Mouse (Mus musculus) frontal cortex, postnatal 10 days (tissue): ENCODE data around the gene Erich2.

ENCODE experiments used
- DNase-seq, 2 experiments: peaks; one replicate each; pipeline ENCODE4 v3.0.0; 2022; ENCODE audit warnings: low spot score in 2 of 2, mixed read lengths in 1 of 2

The Erich2 gene

GRCm38 (mm10) chr2:70508496-70508895 is at the start of gene Erich2:
Gene Erich2 (plus strand): TSS chr2:70508819.
- no peak for DNase-seq

DNA sequence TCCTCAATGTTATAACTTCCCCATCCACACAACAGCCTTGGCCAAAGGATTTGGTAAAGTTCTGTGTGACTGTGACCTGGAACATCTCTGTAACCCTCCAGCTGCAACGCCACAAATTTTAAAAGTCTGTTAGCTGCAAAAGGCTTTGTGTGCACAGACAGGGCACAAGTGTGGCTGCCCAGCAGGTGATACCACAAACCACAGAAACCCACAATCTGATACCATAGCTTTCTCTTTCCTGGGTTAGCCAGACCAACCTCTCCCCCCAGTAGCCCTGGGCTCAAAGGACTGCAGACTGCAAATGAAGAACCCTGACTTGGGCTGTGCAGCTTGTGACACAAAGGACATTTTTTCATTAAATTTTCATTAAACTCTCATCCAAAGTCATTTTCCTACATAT is 45.0 kb upstream of the Erich2 start:
- DNase-seq: no peak

- no peak for DNase-seq
Observed at GRCm38 (mm10) chr2:70471136-70471535, 37.5 kb upstream of the Erich2 start.

DNA sequence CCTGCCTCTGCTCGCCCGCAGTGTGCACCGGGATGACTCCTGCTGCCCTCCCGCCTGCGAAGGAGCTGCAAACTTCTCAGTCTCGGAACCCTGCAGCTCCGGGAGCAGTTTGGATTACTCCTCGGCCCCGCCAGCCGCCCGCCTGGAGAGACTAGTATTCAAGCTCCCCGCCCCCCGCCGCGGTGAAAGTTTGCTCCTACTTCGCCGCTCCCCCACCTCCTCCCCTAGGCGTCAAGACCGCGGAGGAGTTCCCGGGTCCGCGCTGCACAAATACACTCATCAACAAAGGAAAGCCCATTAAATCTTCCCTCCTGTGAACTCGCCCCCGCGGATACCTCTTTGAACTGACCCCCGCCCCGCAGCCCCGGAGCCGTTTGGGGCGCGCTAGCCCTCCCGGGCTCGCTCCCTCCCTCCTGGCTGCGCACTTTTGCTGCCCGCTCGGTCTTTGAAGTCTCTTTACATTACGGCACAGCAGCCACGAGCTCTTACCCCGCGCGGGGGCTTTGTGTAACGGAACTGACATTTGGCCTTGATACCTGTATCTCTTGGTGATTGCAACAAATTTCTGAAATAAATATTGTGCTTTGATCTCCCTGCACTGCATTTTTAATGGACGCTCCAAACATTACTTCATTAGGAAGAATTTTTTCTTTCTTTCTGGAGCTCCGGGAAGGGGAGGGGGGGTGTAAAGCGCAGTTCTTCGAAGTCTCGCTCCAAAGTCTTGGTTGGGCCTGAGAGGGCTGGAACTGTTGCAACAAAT is 36.6 kb upstream of the Erich2 start:
- DNase-seq: no peak

DNA sequence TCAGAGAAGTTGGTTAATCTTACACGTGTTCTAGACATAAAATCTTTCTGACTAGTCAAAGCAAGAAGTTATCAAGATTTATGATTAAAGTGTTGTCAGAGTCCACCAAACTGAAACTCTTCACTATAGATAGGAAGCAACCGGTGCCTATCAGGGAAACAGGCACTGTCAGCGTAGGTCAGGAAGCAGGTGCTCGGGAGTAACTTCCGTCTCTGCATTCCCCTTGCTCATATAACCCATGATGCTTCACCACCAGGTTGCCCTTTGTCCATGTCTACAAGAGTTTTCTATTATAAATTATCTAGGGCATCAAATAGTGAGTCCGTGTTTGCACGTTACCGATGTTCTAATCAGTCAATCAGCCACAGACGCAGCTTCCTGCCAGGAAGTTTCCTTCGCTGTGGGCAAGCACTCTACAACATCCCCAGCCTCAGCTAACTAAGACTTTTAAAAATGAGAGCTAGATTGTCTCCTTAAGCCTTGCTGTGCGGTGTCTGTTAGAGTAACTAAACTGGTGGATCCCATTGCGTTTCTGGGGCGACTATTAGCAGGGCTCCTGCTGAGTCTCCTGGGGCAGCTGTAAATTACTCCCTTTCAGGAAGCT is 10.8 kb upstream of the Erich2 start:
- DNase-seq: no peak

DNA sequence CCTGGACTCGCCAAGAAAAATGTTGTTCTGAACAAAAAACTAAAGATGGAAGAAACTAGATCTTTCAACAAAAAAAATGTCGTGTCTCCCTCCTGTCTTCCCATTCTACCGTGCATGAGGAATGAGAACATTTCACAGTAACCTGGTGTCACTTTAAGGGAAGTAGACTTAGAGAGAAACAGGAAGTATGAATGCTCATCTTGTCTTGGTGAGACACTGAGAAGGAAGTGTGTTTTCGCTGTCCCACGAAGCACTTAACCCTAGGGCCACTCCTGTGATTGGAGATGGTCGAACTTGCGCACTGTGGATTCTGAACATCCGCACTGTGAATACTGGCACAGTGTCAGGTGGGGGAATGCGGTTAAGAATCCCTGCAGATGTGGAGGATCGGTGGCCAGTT is 5.2 kb upstream of the Erich2 start:
- DNase-seq: no peak

DNA sequence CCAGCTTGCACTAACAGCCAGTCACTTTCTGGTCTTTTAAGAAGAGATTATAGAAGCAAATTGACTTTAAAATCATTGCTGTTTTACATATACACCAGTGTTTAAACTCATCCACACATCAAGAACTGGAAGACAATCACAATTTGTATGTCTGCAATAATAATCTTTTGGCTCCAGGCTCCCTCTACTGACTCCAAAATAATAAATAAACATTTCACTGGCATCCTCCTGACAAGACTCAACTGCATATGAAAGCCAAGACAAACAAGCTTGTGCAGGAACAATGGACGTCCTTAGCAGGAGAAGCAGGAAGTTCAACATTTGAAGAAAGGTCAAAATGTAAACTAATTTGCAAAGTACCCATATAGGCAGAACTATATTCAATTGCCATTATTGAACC is 3.4 kb upstream of the Erich2 start:
- DNase-seq: no peak

DNA sequence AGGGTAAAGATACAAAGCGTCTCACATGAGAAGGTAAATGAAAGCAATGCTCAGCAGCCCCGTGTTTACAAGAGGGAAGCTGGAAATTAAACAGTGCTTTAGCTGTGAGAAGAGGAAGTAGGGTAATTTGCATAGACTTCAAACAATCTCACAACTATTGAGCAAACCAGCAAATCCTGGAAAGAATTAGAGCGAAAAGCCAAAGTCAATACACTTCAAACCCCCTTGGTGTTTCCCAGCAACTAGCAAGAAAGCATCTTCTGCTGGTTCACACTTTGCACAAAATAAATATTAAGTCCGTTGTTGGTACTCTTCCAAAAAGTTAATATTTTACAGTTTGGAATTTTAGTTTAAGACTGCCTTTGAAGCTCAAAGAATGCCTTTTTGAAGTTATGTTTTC is 2.7 kb upstream of the Erich2 start:
- no peak for DNase-seq

DNA sequence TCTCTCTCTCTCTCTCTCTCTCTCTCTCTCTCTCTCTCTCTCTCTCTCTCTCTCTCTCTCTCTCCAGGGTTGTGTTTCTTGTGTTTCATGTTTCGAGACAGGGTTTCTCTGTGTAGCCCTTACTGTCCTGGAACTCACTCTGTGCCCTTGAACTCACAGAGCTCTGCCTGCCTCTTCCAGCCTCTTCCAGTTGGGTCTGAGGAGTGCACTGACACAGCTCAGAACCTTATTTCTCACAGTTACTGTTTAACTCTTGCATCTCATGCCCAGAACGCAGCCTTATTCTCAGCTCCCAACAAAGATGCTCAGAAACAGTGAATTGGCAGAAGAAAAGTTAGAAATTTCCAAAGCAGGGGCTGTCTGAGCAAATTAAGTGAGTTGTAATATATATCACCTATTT is 2.2 kb upstream of the Erich2 start:
- no peak for DNase-seq

DNA sequence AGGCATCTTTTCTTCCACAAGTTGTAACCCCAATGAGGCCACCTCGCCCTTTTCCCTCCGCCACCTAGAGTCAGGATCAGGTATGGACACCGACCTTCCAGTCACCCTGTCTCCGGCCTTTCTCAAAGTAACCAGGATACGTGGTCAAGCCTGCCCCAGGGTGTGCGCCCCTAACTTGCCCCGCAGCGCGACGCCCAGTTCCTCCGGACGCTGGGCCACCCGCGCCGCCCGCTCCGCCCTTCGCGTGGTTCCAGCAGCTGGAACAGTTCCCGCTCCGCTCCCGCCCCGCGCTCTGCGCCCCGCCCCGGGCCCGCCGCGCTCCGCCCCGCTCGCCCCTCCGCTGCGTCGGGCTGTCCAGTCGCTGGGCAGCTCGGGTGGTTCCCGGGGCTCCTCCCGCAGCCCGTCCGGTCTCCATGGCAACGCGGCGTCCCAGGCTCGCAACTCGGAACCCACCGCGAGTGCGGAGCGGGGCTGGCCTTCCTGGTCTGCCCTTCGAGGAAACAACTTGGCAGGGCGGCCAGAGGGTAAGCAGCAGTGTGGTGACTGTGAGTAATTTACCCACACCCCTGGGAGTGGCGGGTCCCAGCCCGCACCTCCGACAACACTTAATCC is 508 bp downstream of the Erich2 start:
- peak; percentile 44 to 73 for DNase-seq

- DNase-seq: peak in 1 of 2 experiments; percentile 15
Observed at GRCm38 (mm10) chr2:70538283-70538682, 29.7 kb downstream of the Erich2 start.

DNA sequence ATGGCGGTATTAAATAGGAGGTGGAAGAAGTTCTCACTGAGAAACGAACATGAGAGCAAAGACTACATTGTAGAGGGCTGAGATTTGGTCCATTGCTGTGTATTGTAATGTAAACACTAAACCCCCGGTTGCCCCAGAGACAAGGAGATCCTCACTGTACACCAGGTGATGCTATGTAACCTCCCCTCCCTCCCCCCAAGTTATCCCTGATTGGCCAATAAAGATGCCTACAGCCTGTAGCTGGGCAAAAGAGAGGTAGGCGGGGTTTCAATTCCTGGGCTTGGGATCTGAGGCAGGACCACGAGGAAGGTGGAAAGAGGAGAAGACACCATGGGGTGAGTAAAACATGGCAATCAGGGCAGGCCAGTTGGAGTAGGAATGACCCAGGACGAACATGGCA is 42.1 kb downstream of the Erich2 start:
- no peak for DNase-seq

DNA sequence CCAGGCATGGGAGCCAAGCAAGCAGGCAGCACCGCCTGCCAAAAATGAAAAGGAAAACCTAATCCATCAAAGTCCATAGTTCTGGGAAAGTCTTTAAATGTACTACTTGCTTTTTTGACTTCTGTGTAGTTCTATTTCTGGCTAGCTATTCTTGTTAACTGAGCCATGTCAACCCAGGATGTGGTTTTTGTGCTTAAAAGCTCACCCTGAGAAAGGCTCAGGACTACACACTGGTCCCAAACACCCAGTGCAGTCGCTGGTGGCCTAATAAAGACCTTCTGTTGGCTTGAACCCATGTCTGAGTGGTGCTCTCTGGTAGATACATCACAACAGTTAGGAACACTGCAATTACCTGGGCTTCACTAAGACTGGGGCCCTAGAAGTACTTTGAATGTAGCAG is 42.8 kb downstream of the Erich2 start:
- DNase-seq: no peak

DNA sequence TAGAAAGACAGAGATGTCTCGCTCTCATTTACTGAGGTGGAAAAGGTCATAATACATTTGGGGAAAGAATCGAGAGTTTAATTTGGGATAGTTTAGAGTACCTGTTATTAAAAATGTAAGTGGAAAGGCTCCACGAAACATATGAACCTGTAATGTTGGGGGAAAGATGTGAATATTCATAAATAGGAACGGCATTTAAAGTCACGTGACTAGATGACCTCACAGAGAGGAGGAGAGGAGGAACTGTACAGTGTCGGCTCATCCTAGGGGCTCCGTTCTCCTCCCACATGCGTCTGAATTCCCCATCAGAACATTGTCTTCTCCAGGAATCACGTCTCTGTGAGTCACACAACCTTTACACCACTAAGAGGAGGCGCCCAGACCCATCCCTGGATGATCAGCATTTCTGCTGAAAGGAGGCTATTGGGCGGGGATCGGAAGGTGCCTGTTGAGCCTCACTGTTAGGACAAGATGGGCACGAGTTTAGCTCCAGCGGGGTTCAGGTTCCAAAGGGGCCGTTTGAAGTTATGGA is 43.5 kb downstream of the Erich2 start:
- no peak for DNase-seq

DNA sequence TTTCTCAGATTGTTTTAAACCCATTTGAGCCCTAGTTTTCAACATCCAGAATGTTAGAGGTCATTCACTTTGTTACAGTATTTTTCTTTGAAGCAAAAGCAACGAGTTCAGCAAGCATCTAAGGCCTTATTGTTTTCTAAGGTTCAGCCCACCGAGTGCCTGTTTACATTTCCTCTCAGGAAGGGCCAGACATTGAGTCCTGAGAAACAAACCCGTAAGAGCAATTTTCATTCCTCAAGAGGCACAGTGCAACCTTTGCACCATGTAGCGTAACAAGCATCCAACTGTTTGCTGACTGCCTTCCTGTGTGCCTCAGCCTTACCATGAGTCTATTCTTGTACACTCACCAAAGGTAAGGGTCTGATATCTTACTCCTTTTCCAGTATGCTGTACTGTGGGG is 44.2 kb downstream of the Erich2 start, which contains the start of gene Gad1:
Gene Gad1 (plus strand): TSS at position 301 of the 400 bp plus-strand sequence.
- DNase-seq: no peak

GRCm38 (mm10) chr2:70553826-70554225 is 45.2 kb downstream of the Erich2 start:
- DNase-seq: no peak

DNA sequence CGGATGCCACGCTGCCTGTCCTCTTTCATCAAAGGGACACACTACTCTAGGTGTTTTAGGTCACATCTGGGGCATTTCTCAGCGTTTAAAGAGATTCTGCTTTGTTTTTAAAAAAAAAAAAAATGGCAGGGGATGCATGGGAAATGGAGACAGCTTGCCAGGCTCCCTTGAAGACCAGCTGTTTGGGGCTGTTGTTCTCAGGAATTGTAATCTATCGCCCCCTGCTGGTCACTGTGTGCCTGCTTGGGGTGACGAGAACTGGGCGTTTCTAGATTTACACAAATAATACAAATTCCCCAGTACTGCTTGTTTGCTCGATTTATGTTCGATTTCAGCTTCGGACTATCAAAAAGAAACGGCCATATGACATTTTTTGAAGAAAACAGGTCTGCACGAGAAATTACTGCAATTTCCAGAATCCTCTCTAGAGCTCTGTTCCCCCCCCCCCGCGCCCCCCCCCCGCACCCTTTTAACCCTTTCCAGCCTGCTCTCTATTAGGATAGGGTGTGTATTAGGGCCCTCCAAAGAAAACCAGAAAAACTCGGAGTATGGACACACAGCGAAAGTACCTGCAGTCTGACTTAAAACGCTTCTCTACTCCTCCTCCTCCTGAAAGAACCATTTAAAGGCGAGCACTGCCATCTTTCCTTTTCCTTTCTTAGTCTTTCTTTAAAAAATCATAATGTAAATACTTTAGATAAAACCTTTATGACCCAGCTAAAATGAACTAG is 49.7 kb downstream of the Erich2 start:
- peak; percentile 74 to 86 for DNase-seq

GRCm38 (mm10) chr2:70558843-70559451 is 50.3 kb downstream of the Erich2 start:
- DNase-seq: no peak

GRCm38 (mm10) chr2:70559520-70559919 is 50.9 kb downstream of the Erich2 start:
- DNase-seq: no peak

- DNase-seq: peak in 1 of 2 experiments; percentile 73
Observed at GRCm38 (mm10) chr2:70561077-70561795, 52.6 kb downstream of the Erich2 start.

DNA sequence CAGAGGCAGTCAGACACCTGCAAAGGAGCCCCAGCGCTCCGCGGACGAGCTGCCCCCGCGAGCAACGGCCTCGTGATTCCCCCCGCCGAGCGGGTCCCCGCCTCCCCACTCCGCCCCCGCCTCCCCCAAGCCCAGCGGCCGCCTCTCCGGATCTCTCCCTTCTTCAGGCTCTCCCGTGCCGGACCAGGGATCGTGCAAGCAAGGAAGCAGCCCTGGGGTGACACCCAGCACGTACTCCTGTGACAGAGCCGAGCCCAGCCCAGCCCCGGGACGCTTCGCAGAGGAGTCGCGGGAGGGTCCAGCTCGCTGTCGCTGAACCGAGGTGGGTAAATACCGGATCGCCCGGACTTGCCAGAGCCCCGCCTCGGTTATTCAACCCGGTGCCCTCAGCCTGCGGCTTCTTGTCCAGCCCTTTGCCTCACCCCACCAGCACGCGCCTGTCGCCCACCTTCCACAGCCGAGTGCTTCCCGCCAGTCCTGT is 53.4 kb downstream of the Erich2 start:
- DNase-seq: no peak
